Mouse (Mus musculus): ENCODE measurements around the gene Apela. TPM values are rescaled to one million over a fixed set of nuclear protein-coding genes. Genes with fewer than 3 reads are reported as not detected.

Gene Apela
- polyA plus RNA-seq, 2 experiments, result 11.2 to 17.3 TPM

DNA sequence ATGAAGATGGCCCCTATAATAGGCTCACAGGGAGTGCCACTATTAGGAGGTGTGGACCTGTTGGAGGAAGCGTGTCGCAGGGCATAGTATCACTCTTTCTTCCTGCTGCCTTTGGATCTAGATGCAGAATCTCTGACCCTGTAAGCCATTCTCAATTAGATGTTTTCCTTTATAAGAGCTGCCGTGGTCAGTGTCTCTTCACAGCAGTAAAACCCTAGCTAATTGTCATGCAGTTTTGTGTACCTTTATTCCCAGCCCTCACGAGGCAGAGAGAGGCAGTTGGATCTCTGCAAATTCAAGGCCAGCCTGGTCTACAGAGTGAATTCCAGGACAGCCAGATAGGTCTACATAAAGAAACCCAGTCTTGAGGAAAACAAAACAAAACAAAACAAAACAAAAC is 25.1 kb upstream of the Apela start:
- 78% methylated on average over 4 of the region's 4 CpGs for WGBS

DNA sequence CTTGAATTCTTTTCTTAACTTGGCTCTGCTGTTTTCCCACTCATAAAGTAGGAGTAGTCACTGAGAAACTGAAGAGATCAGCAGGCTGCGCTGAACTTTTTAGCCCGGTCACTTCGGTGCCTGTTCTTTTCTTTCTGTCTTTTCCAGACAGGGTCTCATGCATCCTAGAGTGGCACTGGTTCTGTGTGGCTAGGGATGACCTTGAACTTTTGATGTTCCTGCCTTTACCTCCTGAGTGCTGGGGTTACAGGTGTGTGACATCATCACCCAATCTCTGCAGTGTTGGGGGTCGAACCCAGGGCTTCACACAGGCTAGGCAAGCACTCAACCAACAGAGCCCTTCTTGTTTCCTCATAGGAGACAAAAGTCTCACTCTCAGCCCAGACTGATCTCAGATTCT is 19.6 kb upstream of the Apela start:
- TF ChIP-seq POLR2A (IDR thresholded peaks at IDR 0.05; ENCODE audit: borderline replicate concordance, extremely low read depth, insufficient read depth, insufficient read length), result no peak
- H3K4me1 ChIP-seq (ENCODE audit: control insufficient read depth, insufficient read depth, low read length), result peaks cover 9% of the 10 kb centered on the region
- no peak overlapping the region for H3K4me3 ChIP-seq (replicated peaks; ENCODE audit: low read length)
- no peak overlapping the region for H3K4me2 ChIP-seq (replicated peaks; ENCODE audit: low read depth, low read length, severe bottlenecking)
- H3K9ac ChIP-seq (ENCODE audit: low read depth, low read length, severe bottlenecking), result no peak overlapping the region
- no peaks in the 10 kb centered on the region for H3K27me3 ChIP-seq (ENCODE audit: control insufficient read depth, insufficient read depth, low read length)
- DNase-seq (ENCODE audit: low spot score), result no peak
- no peaks in the 10 kb centered on the region for H3K9me3 ChIP-seq (ENCODE audit: control insufficient read depth, low read length)
- H3K36me3 ChIP-seq (ENCODE audit: control insufficient read depth, insufficient read depth, low read length), result no peaks in the 10 kb centered on the region
- ATAC-seq (ENCODE audit: low FRiP score, low read depth), result no peak
- H3K27ac ChIP-seq (replicated peaks; ENCODE audit: low read depth, low read length), result no peak overlapping the region
- WGBS, result 96% methylated on average over 4 of the region's 4 CpGs

More for the DNA sequence above, 25.1 kb upstream of the Apela start:
- no peak for ATAC-seq (ENCODE audit: low FRiP score, low read depth)
- Histone ChIP-seq H3K4me3 (replicated peaks; ENCODE audit: low read length) (no peak overlapping the region), H3K36me3 (ENCODE audit: control insufficient read depth, insufficient read depth, low read length) (no peaks in the 10 kb centered on the region), H3K27ac (replicated peaks; ENCODE audit: low read depth, low read length) (no peak overlapping the region), H3K27me3 (ENCODE audit: control insufficient read depth, insufficient read depth, low read length) (no peaks in the 10 kb centered on the region), H3K4me2 (replicated peaks; ENCODE audit: low read depth, low read length, severe bottlenecking) (no peak overlapping the region), H3K9ac (ENCODE audit: low read depth, low read length, severe bottlenecking) (no peak overlapping the region), H3K9me3 (ENCODE audit: control insufficient read depth, low read length) (no peaks in the 10 kb centered on the region), H3K4me1 (ENCODE audit: control insufficient read depth, insufficient read depth, low read length) (no peaks in the 10 kb centered on the region)
- no peak for TF ChIP-seq POLR2A (IDR thresholded peaks at IDR 0.05; ENCODE audit: borderline replicate concordance, extremely low read depth, insufficient read depth, insufficient read length)
- DNase-seq (ENCODE audit: low spot score), result no peak

DNA sequence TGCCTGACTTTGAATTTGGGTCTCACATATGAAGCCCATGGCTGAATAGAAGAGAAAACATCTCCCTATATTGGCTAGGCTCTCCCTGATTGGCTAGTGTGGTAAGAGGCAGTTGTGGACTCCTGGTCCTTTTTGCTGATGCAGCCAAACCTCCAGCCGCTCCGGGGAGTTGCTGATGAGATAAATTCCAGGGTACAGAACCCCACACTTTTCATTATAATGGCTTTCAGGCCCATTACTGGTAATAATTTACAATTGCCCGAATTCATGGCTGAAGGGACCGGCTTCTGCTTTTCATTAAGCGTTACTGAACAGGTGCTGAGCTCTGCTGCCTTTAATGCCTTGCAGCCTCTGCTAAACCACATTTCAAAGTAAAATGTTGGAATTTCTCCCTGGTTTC is 16.8 kb upstream of the Apela start:
- no peaks in the 10 kb centered on the region for H3K27me3 ChIP-seq (ENCODE audit: control insufficient read depth, insufficient read depth, low read length)
- ATAC-seq (ENCODE audit: low FRiP score, low read depth), result peak; percentile 73
- 14% methylated on average over 5 of the region's 5 CpGs for WGBS
- no peak overlapping the region for H3K9ac ChIP-seq (ENCODE audit: low read depth, low read length, severe bottlenecking)
- no peak overlapping the region for H3K27ac ChIP-seq (replicated peaks; ENCODE audit: low read depth, low read length)
- peak; percentile 63 for DNase-seq (ENCODE audit: low spot score)
- H3K36me3 ChIP-seq (ENCODE audit: control insufficient read depth, insufficient read depth, low read length), result no peaks in the 10 kb centered on the region
- peaks cover 9% of the 10 kb centered on the region for H3K4me1 ChIP-seq (ENCODE audit: control insufficient read depth, insufficient read depth, low read length)
- H3K9me3 ChIP-seq (ENCODE audit: control insufficient read depth, low read length), result no peaks in the 10 kb centered on the region
- no peak for TF ChIP-seq POLR2A (IDR thresholded peaks at IDR 0.05; ENCODE audit: borderline replicate concordance, extremely low read depth, insufficient read depth, insufficient read length)
- H3K4me3 ChIP-seq (replicated peaks; ENCODE audit: low read length), result no peak overlapping the region
- no peak overlapping the region for H3K4me2 ChIP-seq (replicated peaks; ENCODE audit: low read depth, low read length, severe bottlenecking)

DNA sequence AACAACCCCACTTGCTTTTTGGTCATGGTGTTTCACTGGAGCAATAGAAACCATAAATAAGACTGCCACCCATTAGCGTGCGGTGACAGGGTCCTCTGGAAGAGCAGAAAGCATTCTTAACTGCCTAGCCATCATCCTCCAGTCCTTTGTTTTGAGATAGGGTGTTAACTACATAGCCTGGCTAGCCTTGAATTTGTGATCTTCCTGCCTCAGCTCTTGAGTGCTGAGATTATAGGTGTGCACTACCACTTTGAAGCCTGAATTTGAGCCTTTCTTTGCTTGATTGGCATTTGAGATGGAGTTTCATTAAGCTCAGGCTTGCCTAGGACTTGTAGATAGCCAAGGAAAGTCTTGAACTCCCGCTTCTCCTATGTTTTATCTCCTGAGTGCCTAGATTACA is 16.4 kb upstream of the Apela start:
- no peaks in the 10 kb centered on the region for H3K36me3 ChIP-seq (ENCODE audit: control insufficient read depth, insufficient read depth, low read length)
- 44% methylated on average over 3 of the region's 3 CpGs for WGBS
- no peaks in the 10 kb centered on the region for H3K9me3 ChIP-seq (ENCODE audit: control insufficient read depth, low read length)
- no peak for DNase-seq (ENCODE audit: low spot score)
- ATAC-seq (ENCODE audit: low FRiP score, low read depth), result no peak
- peaks cover 9% of the 10 kb centered on the region for H3K4me1 ChIP-seq (ENCODE audit: control insufficient read depth, insufficient read depth, low read length)
- TF ChIP-seq POLR2A (IDR thresholded peaks at IDR 0.05; ENCODE audit: borderline replicate concordance, extremely low read depth, insufficient read depth, insufficient read length), result no peak
- H3K4me2 ChIP-seq (replicated peaks; ENCODE audit: low read depth, low read length, severe bottlenecking), result no peak overlapping the region
- no peak overlapping the region for H3K4me3 ChIP-seq (replicated peaks; ENCODE audit: low read length)
- H3K9ac ChIP-seq (ENCODE audit: low read depth, low read length, severe bottlenecking), result no peak overlapping the region
- no peaks in the 10 kb centered on the region for H3K27me3 ChIP-seq (ENCODE audit: control insufficient read depth, insufficient read depth, low read length)
- H3K27ac ChIP-seq (replicated peaks; ENCODE audit: low read depth, low read length), result no peak overlapping the region

DNA sequence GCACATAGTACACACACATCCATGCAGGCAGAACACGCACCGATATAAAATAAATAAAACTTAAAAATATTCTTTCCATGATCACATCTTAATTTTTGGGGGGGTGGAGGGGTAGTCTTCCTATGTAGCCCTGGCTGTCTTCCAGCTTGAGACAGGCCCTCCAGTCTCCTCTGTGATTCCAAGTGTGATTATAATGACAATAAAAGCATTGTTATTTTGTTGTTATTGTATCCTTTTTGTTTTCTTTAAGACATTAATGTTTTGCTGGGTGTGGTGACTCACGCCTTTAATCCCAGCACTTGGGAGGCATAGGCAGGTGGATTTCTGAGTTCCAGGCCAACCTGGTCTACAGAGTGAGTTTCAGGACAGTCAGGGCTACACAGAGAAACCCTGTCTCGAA is 10.7 kb upstream of the Apela start:
- no peak overlapping the region for H3K4me3 ChIP-seq (replicated peaks; ENCODE audit: low read length)
- no peak for DNase-seq (ENCODE audit: low spot score)
- no peaks in the 10 kb centered on the region for H3K4me1 ChIP-seq (ENCODE audit: control insufficient read depth, insufficient read depth, low read length)
- no peak for TF ChIP-seq POLR2A (IDR thresholded peaks at IDR 0.05; ENCODE audit: borderline replicate concordance, extremely low read depth, insufficient read depth, insufficient read length)
- H3K9ac ChIP-seq (ENCODE audit: low read depth, low read length, severe bottlenecking), result no peak overlapping the region
- H3K4me2 ChIP-seq (replicated peaks; ENCODE audit: low read depth, low read length, severe bottlenecking), result no peak overlapping the region
- no peaks in the 10 kb centered on the region for H3K9me3 ChIP-seq (ENCODE audit: control insufficient read depth, low read length)
- ATAC-seq (ENCODE audit: low FRiP score, low read depth), result no peak
- no peaks in the 10 kb centered on the region for H3K36me3 ChIP-seq (ENCODE audit: control insufficient read depth, insufficient read depth, low read length)
- H3K27ac ChIP-seq (replicated peaks; ENCODE audit: low read depth, low read length), result no peak overlapping the region
- H3K27me3 ChIP-seq (ENCODE audit: control insufficient read depth, insufficient read depth, low read length), result no peaks in the 10 kb centered on the region
- WGBS, result 83% methylated on average over 4 of the region's 4 CpGs

DNA sequence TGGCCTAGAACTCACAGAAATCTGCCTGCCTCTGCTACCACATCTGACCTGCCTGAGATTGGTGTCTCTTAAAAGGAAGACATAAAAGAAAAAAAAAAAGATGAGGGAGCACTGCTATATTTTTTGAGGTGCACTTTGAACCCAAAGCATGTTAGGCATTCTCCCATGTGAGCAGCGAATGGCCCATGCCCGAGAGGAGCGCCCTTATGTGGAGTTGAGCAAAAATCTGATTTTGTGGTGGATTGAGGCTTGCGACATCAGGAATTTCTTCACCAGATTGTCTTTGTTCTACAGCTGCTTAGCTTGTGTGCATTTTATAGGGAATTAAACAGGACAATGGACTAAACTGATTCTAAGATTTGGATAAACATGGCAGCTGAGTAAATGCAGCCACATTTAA is 10.1 kb upstream of the Apela start:
- 87% methylated on average over 4 of the region's 4 CpGs for WGBS
- Histone ChIP-seq H3K27ac (replicated peaks; ENCODE audit: low read depth, low read length) (no peak overlapping the region), H3K36me3 (ENCODE audit: control insufficient read depth, insufficient read depth, low read length) (no peaks in the 10 kb centered on the region), H3K27me3 (ENCODE audit: control insufficient read depth, insufficient read depth, low read length) (no peaks in the 10 kb centered on the region), H3K4me1 (ENCODE audit: control insufficient read depth, insufficient read depth, low read length) (no peaks in the 10 kb centered on the region), H3K4me3 (replicated peaks; ENCODE audit: low read length) (no peak overlapping the region), H3K9me3 (ENCODE audit: control insufficient read depth, low read length) (no peaks in the 10 kb centered on the region), H3K9ac (ENCODE audit: low read depth, low read length, severe bottlenecking) (no peak overlapping the region), H3K4me2 (replicated peaks; ENCODE audit: low read depth, low read length, severe bottlenecking) (no peak overlapping the region)
- no peak for TF ChIP-seq POLR2A (IDR thresholded peaks at IDR 0.05; ENCODE audit: borderline replicate concordance, extremely low read depth, insufficient read depth, insufficient read length)
- DNase-seq (ENCODE audit: low spot score), result no peak
- ATAC-seq (ENCODE audit: low FRiP score, low read depth), result no peak

Data from limb, embryonic 14.5 days (tissue).